Mouse (Mus musculus): ENCODE measurements around the gene 6030452D12Rik. TPM values are rescaled to one million over a fixed set of nuclear protein-coding genes. Genes with fewer than 3 reads are reported as not detected.

Gene 6030452D12Rik
- polyA plus RNA-seq, 1 experiment from 2014 or later = not detected

DNA sequence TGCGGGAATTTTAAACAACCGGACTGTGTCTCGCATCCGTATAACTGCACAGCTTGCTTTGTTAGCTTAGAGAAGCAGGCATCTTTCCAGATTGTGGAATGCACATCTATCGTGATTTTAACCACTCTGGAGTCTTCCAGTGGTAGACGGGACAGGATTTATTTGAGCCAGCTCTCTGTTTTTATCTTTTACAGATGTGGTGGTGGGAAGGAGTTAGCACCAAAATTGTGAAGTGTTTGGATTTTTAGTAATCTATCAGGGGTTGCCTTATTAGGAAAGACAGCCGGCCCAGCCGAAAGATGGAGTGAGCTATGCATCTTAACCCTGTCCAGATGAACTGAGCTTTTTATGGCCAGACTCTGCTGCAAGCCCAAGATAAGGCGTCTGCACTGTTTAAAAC is 21.5 kb downstream of the 6030452D12Rik start:
- Histone ChIP-seq H3K4me1 (replicated peaks) (no peaks in the 10 kb centered on the region), H3K27ac (no peak overlapping the region), H3K9ac (no peak overlapping the region), H3K4me3 (no peak overlapping the region), H3K4me2 (no peak overlapping the region), H3K36me3 (no peaks in the 10 kb centered on the region), H3K27me3 (no peaks in the 10 kb centered on the region), H3K9me3 (no peaks in the 10 kb centered on the region)
- no peak for ATAC-seq (ENCODE audit: low FRiP score)
- 75% methylated on average over 9 of the region's 9 CpGs for WGBS

DNA sequence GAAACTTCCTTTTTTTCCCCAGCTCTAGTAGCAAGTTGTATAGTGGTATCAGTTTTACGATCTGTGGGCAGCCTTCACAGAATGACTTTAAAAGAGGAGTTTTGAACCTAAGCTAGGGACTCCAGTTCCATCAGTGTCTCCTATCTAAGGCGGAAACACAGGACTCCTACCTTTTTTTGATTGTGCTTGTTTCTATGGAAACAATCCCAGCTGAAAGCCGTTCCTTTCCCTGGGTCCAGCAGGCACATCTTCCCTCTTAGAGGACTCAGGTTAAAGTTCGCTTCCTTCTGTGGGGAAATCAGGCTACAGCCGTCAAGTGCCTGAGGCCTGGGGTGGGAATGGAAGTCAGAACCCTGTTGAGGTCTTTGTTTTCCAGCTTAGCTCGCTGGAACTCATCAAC is 26.4 kb downstream of the 6030452D12Rik start:
- 63% methylated on average over 6 of the region's 6 CpGs for WGBS
- Histone ChIP-seq H3K9me3 (no peaks in the 10 kb centered on the region), H3K4me1 (replicated peaks) (no peaks in the 10 kb centered on the region), H3K4me3 (no peak overlapping the region), H3K27me3 (no peaks in the 10 kb centered on the region), H3K4me2 (no peak overlapping the region), H3K9ac (no peak overlapping the region), H3K36me3 (no peaks in the 10 kb centered on the region), H3K27ac (no peak overlapping the region)
- ATAC-seq (ENCODE audit: low FRiP score) = no peak

DNA sequence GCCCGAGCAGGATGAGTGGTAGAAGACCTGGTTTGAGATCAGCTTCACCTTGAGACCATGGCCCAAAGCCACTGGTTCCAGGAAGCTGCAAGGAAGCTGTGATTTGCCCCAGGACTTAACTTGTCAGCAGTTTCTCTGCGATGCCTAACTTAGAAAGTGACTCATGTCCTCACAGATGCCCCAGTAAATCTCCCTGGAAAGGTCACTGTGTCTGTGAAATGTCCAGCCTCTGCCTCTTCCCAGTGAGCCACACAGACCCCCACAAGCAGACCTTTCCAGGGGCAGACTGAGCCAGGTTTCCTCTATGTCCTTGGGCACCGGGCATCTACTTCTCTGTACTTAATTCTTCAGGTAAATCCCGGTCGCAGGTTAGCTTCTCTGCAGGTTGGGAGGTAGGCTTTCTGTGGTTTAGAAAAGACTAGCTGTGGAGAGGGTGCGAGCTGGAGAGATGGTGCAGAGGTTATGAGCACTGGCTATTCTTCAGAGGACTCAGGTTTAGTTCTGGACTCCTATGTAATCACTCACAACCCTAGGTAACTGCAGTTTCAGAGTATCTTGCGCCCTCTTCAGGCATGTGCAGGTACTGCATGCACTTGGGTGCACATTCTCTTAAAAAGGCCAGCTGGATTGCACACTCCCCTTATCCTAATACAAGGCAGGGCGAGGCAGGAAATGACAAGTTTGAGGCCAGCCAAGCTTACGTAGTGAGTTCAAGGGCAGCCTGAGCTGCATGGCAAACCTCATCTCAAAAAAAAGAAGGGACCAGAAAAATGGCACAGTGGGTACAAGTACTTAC is 27.1 kb downstream of the 6030452D12Rik start:
- ATAC-seq (ENCODE audit: low FRiP score) = no peak

DNA sequence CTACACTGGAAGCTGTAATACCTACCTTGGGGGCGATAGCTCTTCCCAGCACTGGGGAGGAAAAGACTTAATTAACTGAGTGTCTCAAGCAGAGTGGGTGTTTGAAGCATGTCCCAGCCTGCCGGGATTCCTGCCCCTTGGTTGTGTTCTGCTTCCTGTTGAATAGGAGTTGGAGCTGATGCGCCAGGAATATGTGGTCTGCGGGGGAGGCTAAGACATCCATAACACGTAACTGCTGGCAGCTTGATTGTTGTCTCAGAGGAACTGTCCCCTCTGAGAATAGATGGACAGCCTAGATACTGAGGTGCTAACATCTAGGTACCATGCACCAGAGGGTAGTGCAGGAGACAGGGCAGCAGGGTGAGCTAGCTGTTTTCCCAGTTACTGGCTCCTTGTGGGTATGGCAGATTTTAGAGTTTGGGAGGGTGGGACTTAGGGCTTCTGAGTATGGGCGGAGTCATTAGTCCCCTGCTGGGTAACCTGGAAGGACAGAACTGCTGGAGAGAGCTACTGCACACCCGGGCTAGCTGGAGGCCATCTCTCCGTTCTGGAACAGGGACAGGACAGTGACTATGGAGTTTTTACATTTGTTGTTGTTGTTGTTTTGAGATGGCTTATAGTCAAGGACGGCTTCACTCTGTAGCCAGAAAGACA is 28.4 kb downstream of the 6030452D12Rik start:
- 87% methylated on average over 9 of the region's 9 CpGs for whole genome bisulfite sequencing
- ATAC-seq (ENCODE audit: low FRiP score) = no peak
- no peak overlapping the region for H3K9ac ChIP-seq
- no peaks in the 10 kb centered on the region for H3K27me3 ChIP-seq
- H3K4me1 ChIP-seq (replicated peaks) = no peaks in the 10 kb centered on the region
- no peak overlapping the region for H3K27ac ChIP-seq
- no peak overlapping the region for H3K4me3 ChIP-seq
- no peaks in the 10 kb centered on the region for H3K36me3 ChIP-seq
- no peak overlapping the region for H3K4me2 ChIP-seq
- no peaks in the 10 kb centered on the region for H3K9me3 ChIP-seq

More for the DNA sequence above, 27.1 kb downstream of the 6030452D12Rik start:
- no peaks in the 10 kb centered on the region for H3K4me1 ChIP-seq (replicated peaks)
- WGBS = 91% methylated on average over 9 of the region's 9 CpGs
- no peak overlapping the region for H3K4me2 ChIP-seq
- H3K27me3 ChIP-seq = no peaks in the 10 kb centered on the region
- no peaks in the 10 kb centered on the region for H3K9me3 ChIP-seq
- H3K36me3 ChIP-seq = no peaks in the 10 kb centered on the region
- H3K27ac ChIP-seq = no peak overlapping the region
- no peak overlapping the region for H3K9ac ChIP-seq
- H3K4me3 ChIP-seq = no peak overlapping the region

DNA sequence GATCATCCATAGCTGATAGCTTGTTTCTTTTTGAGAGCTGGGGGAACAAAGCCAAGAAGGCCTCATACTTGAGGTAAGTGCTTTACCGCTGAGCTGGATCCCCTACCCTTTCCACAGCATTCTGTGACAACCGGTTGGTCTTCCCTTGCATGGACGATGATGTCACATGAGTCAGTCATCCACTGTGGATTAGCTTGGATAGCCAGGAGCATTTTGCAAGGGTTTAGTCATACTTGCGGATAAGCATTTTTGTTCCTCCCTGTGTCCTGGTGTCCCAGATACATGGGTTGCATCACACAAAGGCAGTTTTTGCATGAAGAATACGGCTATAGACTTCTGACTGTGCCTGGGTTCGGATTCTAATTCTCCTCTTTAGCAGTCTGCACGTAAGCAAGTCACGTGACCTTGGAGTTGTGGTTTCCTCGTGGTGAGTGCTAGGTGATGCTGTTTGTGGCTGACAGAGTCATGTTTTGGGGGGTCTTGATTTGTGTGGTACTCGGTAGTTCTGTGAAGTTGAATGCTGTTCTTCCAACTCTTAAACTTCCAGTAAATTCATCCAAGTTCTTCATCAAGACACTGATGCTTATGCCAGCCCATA is 29.7 kb downstream of the 6030452D12Rik start:
- Histone ChIP-seq H3K4me2 (no peak overlapping the region), H3K4me1 (replicated peaks) (no peaks in the 10 kb centered on the region), H3K9me3 (no peaks in the 10 kb centered on the region), H3K9ac (no peak overlapping the region), H3K27ac (no peak overlapping the region), H3K36me3 (no peaks in the 10 kb centered on the region), H3K27me3 (no peaks in the 10 kb centered on the region), H3K4me3 (no peak overlapping the region)
- WGBS = 94% methylated on average over 10 of the region's 10 CpGs
- no peak for ATAC-seq (ENCODE audit: low FRiP score)

DNA sequence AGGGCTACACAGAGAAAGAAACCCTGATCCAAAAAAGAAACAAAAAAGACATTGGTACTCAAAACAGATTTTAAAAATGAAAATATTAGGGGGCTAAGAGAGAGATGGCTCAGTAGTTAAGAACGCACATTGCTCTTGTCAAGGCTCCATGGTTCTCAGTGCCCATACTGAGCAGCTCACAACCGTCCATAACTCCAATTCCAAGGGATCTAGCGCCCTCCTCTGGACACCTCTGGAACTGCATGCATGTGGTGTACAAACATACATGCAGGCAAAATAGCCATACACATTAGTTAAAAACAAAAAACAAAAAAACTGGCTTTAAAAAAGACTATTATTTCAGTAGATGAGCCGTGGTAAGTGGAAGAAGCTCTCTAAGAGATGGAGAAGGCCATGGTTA is 30.2 kb downstream of the 6030452D12Rik start:
- H3K4me3 ChIP-seq = no peak overlapping the region
- 74% methylated on average over 4 of the region's 4 CpGs for WGBS
- no peak overlapping the region for H3K27ac ChIP-seq
- no peaks in the 10 kb centered on the region for H3K36me3 ChIP-seq
- no peaks in the 10 kb centered on the region for H3K27me3 ChIP-seq
- no peak overlapping the region for H3K4me2 ChIP-seq
- ATAC-seq (ENCODE audit: low FRiP score) = no peak
- H3K9me3 ChIP-seq = no peaks in the 10 kb centered on the region
- no peak overlapping the region for H3K9ac ChIP-seq
- no peaks in the 10 kb centered on the region for H3K4me1 ChIP-seq (replicated peaks)

DNA sequence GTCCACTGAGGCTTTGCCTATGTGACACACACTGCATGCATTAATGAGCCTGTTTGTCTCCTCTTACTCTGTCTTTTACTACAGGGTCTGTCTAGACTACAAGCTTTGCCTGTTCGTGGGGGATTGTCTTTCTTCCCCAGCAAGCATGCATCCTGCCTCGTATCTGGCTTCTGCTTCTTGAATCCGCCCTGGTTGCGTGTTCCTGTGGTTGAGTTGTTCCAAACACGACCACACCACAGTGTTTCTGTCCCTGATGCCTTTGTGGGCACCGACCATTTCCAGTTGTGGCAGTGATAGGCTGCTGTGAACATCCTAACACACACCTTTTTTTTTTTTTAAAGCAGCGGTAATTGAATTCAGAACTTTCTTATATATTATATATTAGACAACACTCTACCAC is 33.4 kb downstream of the 6030452D12Rik start:
- 86% methylated on average over 7 of the region's 7 CpGs for WGBS

DNA sequence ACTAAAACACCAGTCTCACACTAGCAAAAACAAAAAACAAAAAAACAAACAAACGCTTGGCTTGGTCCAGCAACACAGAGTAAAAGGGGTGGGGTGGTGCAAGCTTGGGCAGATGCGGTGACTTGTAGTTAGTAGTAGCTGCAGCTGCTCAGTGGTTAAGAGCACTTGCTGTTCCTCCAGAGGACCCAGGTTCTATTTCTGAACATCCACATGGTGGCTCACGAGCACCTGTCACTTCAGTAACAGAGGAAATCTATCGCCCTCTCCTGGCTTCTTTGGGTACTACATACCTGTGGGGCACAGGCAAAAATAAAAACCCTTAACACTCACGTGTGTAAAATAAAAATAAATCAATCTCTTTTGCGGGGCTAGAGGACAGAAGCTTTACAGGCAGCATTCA is 34.1 kb downstream of the 6030452D12Rik start:
- Histone ChIP-seq H3K9ac (no peak overlapping the region), H3K9me3 (no peaks in the 10 kb centered on the region), H3K4me3 (no peak overlapping the region), H3K4me2 (no peak overlapping the region), H3K36me3 (no peaks in the 10 kb centered on the region), H3K27ac (no peak overlapping the region), H3K4me1 (replicated peaks) (peaks cover 9% of the 10 kb centered on the region), H3K27me3 (no peaks in the 10 kb centered on the region)
- ATAC-seq (ENCODE audit: low FRiP score) = no peak
- whole genome bisulfite sequencing = 36% methylated on average over 6 of the region's 6 CpGs

More for the DNA sequence above, 33.4 kb downstream of the 6030452D12Rik start:
- no peak overlapping the region for H3K4me2 ChIP-seq
- peaks cover 1% of the 10 kb centered on the region; the same call in 1 of the 2 replicates for H3K4me1 ChIP-seq (replicated peaks)
- no peak overlapping the region for H3K9ac ChIP-seq
- H3K9me3 ChIP-seq = no peaks in the 10 kb centered on the region
- H3K4me3 ChIP-seq = no peak overlapping the region
- H3K27ac ChIP-seq = no peak overlapping the region
- H3K27me3 ChIP-seq = no peaks in the 10 kb centered on the region
- H3K36me3 ChIP-seq = no peaks in the 10 kb centered on the region
- no peak for ATAC-seq (ENCODE audit: low FRiP score)

DNA sequence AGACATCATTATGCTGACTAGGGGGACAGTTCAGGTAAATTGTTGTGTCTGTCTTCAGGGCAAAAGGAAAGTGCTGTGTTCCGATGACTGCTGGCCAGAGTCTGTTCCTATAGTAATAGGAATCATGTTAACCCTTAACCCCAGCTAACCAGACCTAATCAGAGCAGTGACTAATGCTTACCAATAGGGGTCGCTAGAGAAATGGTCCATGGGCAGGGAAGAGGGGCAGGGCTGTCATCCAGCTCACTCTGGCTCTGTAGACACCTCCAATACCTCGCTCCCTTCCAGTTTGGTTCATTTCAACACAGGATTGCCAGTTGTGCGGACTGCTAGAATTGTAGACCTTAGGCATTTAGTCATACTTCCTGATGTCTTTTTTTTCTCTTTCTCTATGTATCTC is 35.1 kb downstream of the 6030452D12Rik start:
- Histone ChIP-seq H3K36me3 (no peaks in the 10 kb centered on the region), H3K4me2 (no peak overlapping the region), H3K27me3 (no peaks in the 10 kb centered on the region), H3K27ac (no peak overlapping the region), H3K9ac (no peak overlapping the region), H3K4me1 (replicated peaks) (peaks cover 10% of the 10 kb centered on the region), H3K4me3 (no peak overlapping the region), H3K9me3 (no peaks in the 10 kb centered on the region)
- no peak for ATAC-seq (ENCODE audit: low FRiP score)
- WGBS = 72% methylated on average over 4 of the region's 4 CpGs

DNA sequence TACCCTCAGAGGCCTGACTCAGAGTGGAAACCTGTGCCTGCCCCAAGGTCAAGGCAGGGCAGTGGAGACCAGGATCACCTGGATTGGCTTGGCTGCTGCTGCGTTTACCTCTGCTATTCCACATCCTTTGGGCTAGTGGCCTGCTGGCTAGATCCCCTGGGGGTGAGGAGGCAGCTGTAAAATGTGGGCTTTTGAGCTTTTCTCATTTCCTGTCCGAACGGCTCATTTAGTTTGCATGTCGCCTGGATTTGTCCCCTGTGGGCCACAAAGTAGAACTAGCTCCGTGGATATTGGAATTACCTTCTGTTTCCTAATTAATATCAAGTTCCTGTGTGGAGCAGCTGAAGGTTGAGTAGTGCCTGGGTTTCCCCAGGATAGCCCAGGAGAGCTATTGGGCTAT is 38.9 kb downstream of the 6030452D12Rik start:
- H3K4me1 ChIP-seq (replicated peaks) = peaks cover 10% of the 10 kb centered on the region
- no peak overlapping the region for H3K4me3 ChIP-seq
- no peaks in the 10 kb centered on the region for H3K36me3 ChIP-seq
- no peaks in the 10 kb centered on the region for H3K9me3 ChIP-seq
- ATAC-seq (ENCODE audit: low FRiP score) = no peak
- no peak overlapping the region; the same call in 1 of the 2 replicates for H3K9ac ChIP-seq
- 39% methylated on average over 5 of the region's 5 CpGs for WGBS
- H3K27me3 ChIP-seq = no peaks in the 10 kb centered on the region
- no peak overlapping the region for H3K4me2 ChIP-seq
- no peak overlapping the region for H3K27ac ChIP-seq

DNA sequence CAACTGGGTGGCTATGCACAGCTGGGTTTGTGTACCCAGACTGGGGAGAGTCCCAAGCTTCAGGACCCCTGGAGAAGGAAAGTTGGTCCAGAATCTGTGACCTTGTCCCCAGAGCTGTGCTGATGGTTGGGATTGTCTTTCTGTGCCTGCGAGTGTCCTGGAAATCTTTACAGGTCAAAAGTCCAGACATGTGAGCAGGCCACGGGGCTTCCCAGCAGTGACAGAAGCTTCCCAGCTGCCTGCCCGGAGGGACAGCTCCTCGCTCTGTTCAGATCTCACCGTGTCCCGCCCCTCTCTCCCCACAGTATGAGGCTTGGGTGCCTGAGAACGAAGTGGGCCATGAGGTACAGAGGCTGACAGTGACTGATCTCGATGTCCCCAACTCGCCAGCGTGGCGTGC is 40.7 kb downstream of the 6030452D12Rik start:
- Histone ChIP-seq H3K36me3 (no peaks in the 10 kb centered on the region), H3K4me1 (replicated peaks) (peaks cover 10% of the 10 kb centered on the region), H3K9me3 (no peaks in the 10 kb centered on the region), H3K4me3 (no peak overlapping the region), H3K27ac (no peak overlapping the region), H3K9ac (no peak overlapping the region), H3K4me2 (no peak overlapping the region), H3K27me3 (no peaks in the 10 kb centered on the region)
- no peak for ATAC-seq (ENCODE audit: low FRiP score)
- 83% methylated on average over 11 of the region's 11 CpGs for WGBS

DNA sequence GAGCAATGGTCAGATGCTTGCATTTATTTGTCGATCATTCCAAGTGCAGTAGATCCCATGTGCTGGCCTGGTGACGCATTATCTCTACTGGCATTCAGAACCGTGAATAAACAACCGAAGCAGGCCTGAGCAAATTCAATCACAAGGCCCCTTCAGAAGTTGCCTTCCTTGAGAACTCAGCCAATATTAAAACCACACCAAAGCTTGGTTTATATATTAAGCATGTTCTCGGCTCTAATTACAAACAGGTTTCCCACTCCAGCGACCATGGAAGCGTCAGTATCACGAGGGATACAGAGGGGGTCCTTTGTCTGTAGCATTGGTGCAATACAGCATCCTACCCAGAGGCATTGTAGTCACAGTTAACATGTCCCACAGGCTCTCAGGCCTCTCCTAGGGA is 42.7 kb downstream of the 6030452D12Rik start:
- 78% methylated on average over 8 of the region's 8 CpGs for WGBS
- no peak overlapping the region for H3K4me2 ChIP-seq
- H3K4me3 ChIP-seq = no peak overlapping the region
- no peak overlapping the region for H3K27ac ChIP-seq
- H3K4me1 ChIP-seq (replicated peaks) = peaks cover 10% of the 10 kb centered on the region
- ATAC-seq (ENCODE audit: low FRiP score) = no peak
- no peak overlapping the region for H3K9ac ChIP-seq
- H3K9me3 ChIP-seq = no peaks in the 10 kb centered on the region
- no peaks in the 10 kb centered on the region for H3K27me3 ChIP-seq
- no peaks in the 10 kb centered on the region for H3K36me3 ChIP-seq

Measured in hindbrain, embryonic 13.5 days (tissue).